Mouse (Mus musculus): ENCODE measurements around the gene Acat2.
"Not testable (repeated sequence)": the region's sequence is repeated elsewhere in the genome, so short reads cannot be mapped to it uniquely, and the experiment has no call there.

The Acat2 gene

GRCm38 (mm10) chr17:12909361-12910280 is 50.9 kb downstream of the Acat2 start, which contains the start of gene Pnldc1:
Pnldc1 (minus strand) TSS chr17:12910230.
- DNase-seq (ENCODE audit: low read depth in 1 of 2, low spot score in 2 of 2) = no peak

DNA sequence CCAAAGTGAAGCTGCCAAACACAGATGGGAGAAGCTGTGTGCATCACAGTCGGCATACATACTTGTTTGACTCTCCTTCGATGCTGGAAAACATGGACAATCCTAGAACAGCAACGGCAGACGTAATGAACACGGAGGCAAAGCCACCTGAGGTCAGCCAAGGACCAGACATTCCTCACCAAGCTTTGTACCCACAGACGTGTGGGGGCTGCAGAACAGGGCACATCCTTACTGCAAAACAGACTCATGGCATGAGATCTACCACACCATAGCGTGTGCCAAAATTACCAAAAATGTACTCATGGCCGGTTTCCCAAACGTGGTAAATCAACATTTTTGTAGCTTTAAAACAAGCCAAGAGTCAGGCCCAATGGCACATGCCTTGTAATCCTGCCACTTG is 54.1 kb downstream of the Acat2 start:
- no peak for DNase-seq (ENCODE audit: low read depth in 1 of 2, low spot score in 2 of 2)

- DNase-seq (ENCODE audit: low read depth in 1 of 2, low spot score in 2 of 2) = no peak
These were observed 54.7 kb downstream of the Acat2 start for GRCm38 (mm10) chr17:12905810-12906209.

DNA sequence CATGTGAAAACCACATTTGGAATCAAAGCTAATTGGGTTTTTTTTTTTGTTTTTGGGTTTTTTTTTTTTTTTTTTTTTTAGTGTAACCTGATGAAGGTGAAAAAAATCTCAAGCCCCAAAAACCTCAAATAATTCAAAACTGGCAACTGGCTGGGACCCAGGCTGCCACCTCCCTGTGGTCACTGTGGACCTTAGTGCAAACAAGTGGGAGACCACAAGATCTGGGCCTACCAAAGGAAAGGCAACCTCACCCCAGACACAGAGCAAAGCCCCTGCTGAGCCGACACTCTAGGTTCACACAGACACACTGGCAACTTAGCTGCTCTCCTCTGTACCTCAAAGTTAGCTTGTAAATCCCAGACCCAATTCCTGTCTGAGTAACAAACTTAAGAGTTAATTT is 56.2 kb downstream of the Acat2 start:
- no peak for DNase-seq (ENCODE audit: low read depth in 1 of 2, low spot score in 2 of 2)

DNA sequence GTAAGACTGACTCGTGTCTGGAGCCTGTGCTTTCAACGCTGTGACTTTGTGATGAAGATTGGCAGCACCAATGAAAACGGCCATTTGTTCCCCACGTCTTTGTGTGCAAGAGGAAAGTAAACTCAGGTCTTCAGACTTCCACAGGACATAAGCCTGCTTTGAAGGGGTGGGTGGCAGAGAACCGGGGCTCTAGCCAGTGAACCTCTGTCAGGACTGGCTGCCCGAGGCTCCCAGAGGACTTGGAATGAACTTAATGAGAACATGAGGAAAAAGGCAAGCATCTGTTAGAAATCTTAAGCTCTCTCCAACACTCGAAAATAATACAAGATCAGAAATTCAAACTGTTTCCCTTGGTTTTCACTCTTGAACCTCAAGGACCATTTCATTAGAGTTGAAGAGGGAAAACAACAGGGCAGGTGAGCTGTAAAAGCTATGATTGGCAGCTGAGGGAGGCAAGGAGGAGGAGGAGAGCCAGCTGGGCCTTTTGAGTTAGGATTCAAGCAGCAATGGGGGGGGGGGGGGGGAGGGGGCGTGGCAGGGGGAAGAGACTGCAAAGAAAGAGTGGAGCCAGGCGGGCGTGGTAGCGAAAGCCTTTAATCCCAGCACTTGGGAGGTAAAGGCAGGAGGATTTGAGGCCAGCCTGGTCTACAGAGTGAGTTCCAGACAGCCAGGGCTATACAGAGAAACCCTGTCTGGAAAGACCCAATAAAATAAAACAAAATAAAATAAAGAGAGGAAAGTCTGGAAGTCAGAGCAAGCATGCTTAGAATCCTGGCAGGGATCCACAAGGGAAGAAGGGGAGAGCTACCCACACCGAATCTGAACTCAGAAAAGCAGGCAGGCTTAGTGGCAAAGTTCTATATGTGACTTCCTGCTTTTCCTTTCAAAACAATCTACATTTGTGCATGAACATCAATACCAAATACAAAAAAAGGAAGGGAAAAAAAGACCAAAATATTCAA is 56.9 kb downstream of the Acat2 start:
- no peak for DNase-seq (ENCODE audit: low read depth in 1 of 2, low spot score in 2 of 2)

- DNase-seq (ENCODE audit: low read depth in 1 of 2, low spot score in 2 of 2) = no peak
These were observed 58.3 kb downstream of the Acat2 start for GRCm38 (mm10) chr17:12902291-12902690.

GRCm38 (mm10) chr17:12898607-12899006 is 61.9 kb downstream of the Acat2 start:
- DNase-seq (ENCODE audit: low read depth in 1 of 2, low spot score in 2 of 2) = not testable (repeated sequence)

DNA sequence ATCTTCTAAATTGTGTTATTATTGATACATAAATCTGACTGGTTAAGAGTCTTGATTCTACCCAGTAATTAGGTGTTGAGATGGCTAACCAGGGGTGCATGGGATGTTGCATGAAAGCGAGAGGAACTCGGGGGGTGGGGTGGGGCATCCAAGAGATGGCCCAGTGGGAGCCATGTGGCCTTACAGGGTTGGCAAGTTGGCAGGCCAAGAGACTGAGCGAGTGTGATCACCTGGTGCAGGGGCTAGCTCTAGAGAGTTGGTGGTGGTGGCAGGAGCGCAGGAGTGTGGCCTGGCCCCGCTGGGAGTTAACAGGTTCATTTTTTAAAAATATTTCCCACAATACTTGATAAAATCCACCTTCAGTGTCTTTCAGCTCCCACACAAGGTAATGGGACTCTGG is 62.9 kb downstream of the Acat2 start:
- no peak for DNase-seq (ENCODE audit: low read depth in 1 of 2, low spot score in 2 of 2)
